Mouse (Mus musculus) liver, embryonic 13.5 days (tissue): Measurements from ENCODE around the gene Best3. TPM values are rescaled to one million over a fixed set of nuclear protein-coding genes. Genes with fewer than 3 reads are reported as not detected.

Source experiments
- ATAC-seq: fragments of 200-750 bp; cut with Nextera tagmentation; 2 replicates; pipeline ENCODE4 v1.8.0; 2017; ENCODE audit warnings: low read depth, mild to moderate bottlenecking, moderate number of reproducible peaks, moderate library complexity
- DNase-seq: peaks from one replicate; pipeline ENCODE4 v3.0.0; 2022
- H3K27ac ChIP-seq: fragments of 300-500 bp; sonication (generic); 2 replicates; pipeline ENCODE4 v1.5.1; 2015; ENCODE audit warnings: moderate library complexity, mild to moderate bottlenecking, inconsistent platforms
- H3K27me3 ChIP-seq: fragments of 300-500 bp; sonication (generic); 2 replicates; pipeline ENCODE4 v1.6.1; 2015; ENCODE audit warnings: mild to moderate bottlenecking, inconsistent platforms
- H3K36me3 ChIP-seq: fragments of 300-500 bp; sonication (generic); 2 replicates; pipeline ENCODE4 v1.6.1; 2015; ENCODE audit warnings: mild to moderate bottlenecking, inconsistent platforms
- H3K4me1 ChIP-seq: fragments of 300-500 bp; sonication (generic); replicated peaks from 2 replicates; pipeline ENCODE4 v1.6.1; 2015; ENCODE audit warnings: inconsistent platforms
- H3K4me2 ChIP-seq: fragments of 300-500 bp; sonication (generic); 2 replicates; pipeline ENCODE4 v1.6.1; 2015; ENCODE audit warnings: inconsistent platforms, mild to moderate bottlenecking, moderate library complexity
- H3K4me3 ChIP-seq: fragments of 300-500 bp; sonication (generic); replicated peaks from 2 replicates; pipeline ENCODE4 v1.5.1; 2015; ENCODE audit warnings: mild to moderate bottlenecking, inconsistent platforms
- H3K9ac ChIP-seq: fragments of 300-500 bp; sonication (generic); 2 replicates; pipeline ENCODE4 v1.6.1; 2015; ENCODE audit warnings: mild to moderate bottlenecking, inconsistent platforms
- H3K9me3 ChIP-seq: fragments of 300-500 bp; sonication (generic); replicated peaks from 2 replicates; pipeline ENCODE4 v1.6.1; 2016; ENCODE audit warnings: inconsistent platforms
- WGBS: fragments of 180-500 bp; shearing (Covaris S2); methylation state at CpG from one replicate; pipeline ENCODE4 v1.1.7; 2015; ENCODE audit not compliant: insufficient replicate concordance; 5-methylcytosine and 5-hydroxymethylcytosine counted together
- polyA plus RNA-seq: library from polyadenylated mRNA; unstranded; fragments of >200 nt; fragmentation: Nextera tagmentation; extraction: Ambion mirVana; gene quantifications from 2 replicates; pipeline ENCODE4 v1.2.1, GENCODE M21; 2015

Best3 gene
- polyA plus RNA-seq, 1 experiment from 2014 or later = 0.03 TPM

- Histone ChIP-seq H3K4me2 (no peak overlapping the region), H3K4me1 (no peaks in the 10 kb centered on the region), H3K36me3 (no peaks in the 10 kb centered on the region), H3K9ac (no peak overlapping the region), H3K27ac (no peak overlapping the region), H3K27me3 (no peaks in the 10 kb centered on the region), H3K4me3 (no peak overlapping the region), H3K9me3 (no peaks in the 10 kb centered on the region)
- ATAC-seq (no peak), DNase-seq (no peak)
- WGBS = 31% methylated on average over 5 of the region's 5 CpGs
These were observed 28.1 kb upstream of the Best3 start for GRCm38 (mm10) chr10:116957867-116958551.

GRCm38 (mm10) chr10:116962152-116962551 lies 24.0 kb upstream of the Best3 start:
- DNase-seq = no peak
- ATAC-seq = no peak
- Histone ChIP-seq H3K4me3 (no peak overlapping the region), H3K9ac (no peak overlapping the region), H3K36me3 (no peaks in the 10 kb centered on the region), H3K27me3 (no peaks in the 10 kb centered on the region), H3K4me2 (no peak overlapping the region), H3K9me3 (no peaks in the 10 kb centered on the region), H3K27ac (no peak overlapping the region), H3K4me1 (no peaks in the 10 kb centered on the region)
- WGBS = 73% methylated on average over 14 of the region's 14 CpGs

GRCm38 (mm10) chr10:116962803-116963202 lies 23.3 kb upstream of the Best3 start:
- DNase-seq = peak; percentile 4

GRCm38 (mm10) chr10:116964084-116964483 lies 22.0 kb upstream of the Best3 start:
- Histone ChIP-seq H3K27ac (no peak overlapping the region), H3K4me3 (no peak overlapping the region), H3K4me1 (no peaks in the 10 kb centered on the region), H3K36me3 (no peaks in the 10 kb centered on the region), H3K27me3 (no peaks in the 10 kb centered on the region), H3K4me2 (no peak overlapping the region), H3K9me3 (no peaks in the 10 kb centered on the region), H3K9ac (no peak overlapping the region)
- no peak for DNase-seq
- WGBS = 66% methylated on average over 11 of the region's 11 CpGs
- ATAC-seq = no peak

More at GRCm38 (mm10) chr10:116962803-116963202, 23.3 kb upstream of the Best3 start:
- Histone ChIP-seq H3K27ac (no peak overlapping the region), H3K4me1 (no peaks in the 10 kb centered on the region), H3K4me3 (no peak overlapping the region), H3K9ac (no peak overlapping the region), H3K9me3 (no peaks in the 10 kb centered on the region), H3K36me3 (no peaks in the 10 kb centered on the region), H3K27me3 (no peaks in the 10 kb centered on the region), H3K4me2 (no peak overlapping the region)
- no peak for ATAC-seq
- WGBS = 46% methylated on average over 17 of the region's 17 CpGs

GRCm38 (mm10) chr10:116964571-116964970 lies 21.5 kb upstream of the Best3 start:
- Histone ChIP-seq H3K4me2 (no peak overlapping the region), H3K4me1 (no peaks in the 10 kb centered on the region), H3K27me3 (no peaks in the 10 kb centered on the region), H3K9ac (no peak overlapping the region), H3K4me3 (no peak overlapping the region), H3K36me3 (no peaks in the 10 kb centered on the region), H3K9me3 (no peaks in the 10 kb centered on the region), H3K27ac (no peak overlapping the region)
- WGBS = 57% methylated on average over 4 of the region's 4 CpGs
- ATAC-seq = no peak
- DNase-seq = no peak

- H3K27ac ChIP-seq = no peak overlapping the region
- DNase-seq (no peak), ATAC-seq (no peak)
- no peaks in the 10 kb centered on the region for H3K9me3 ChIP-seq
- H3K9ac ChIP-seq = no peak overlapping the region
- H3K36me3 ChIP-seq = no peaks in the 10 kb centered on the region
- no peak overlapping the region for H3K4me2 ChIP-seq
- H3K4me1 ChIP-seq = no peaks in the 10 kb centered on the region
- H3K27me3 ChIP-seq = no peaks in the 10 kb centered on the region
- no peak overlapping the region for H3K4me3 ChIP-seq
- WGBS = 62% methylated on average over 5 of the region's 5 CpGs
These were observed 20.8 kb upstream of the Best3 start for GRCm38 (mm10) chr10:116965297-116965696.

DNA sequence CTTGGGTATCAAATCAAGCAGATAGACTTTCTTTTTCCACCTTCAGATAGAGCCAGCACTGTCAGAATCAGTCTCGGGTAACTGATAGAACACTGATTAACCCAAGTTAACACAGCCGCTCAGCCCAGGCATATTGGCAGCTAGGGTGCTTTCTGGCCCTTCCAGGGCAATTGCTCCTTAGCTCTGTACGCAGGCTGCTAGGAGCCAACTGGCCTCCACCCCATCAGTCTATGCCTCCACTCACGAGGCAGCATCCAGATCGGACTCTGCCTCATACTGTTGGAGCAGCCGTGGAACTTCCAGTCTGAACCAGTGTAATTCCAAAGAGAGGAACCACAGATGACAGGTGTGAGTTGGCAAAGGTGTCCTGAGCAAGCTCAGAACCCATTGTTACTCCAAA lies 20.0 kb upstream of the Best3 start:
- Histone ChIP-seq H3K9ac (no peak overlapping the region), H3K9me3 (no peaks in the 10 kb centered on the region), H3K36me3 (no peaks in the 10 kb centered on the region), H3K27me3 (no peaks in the 10 kb centered on the region), H3K4me1 (no peaks in the 10 kb centered on the region), H3K4me2 (no peak overlapping the region), H3K4me3 (no peak overlapping the region), H3K27ac (no peak overlapping the region)
- DNase-seq (no peak), ATAC-seq (no peak)
- 65% methylated on average over 6 of the region's 6 CpGs for WGBS

DNA sequence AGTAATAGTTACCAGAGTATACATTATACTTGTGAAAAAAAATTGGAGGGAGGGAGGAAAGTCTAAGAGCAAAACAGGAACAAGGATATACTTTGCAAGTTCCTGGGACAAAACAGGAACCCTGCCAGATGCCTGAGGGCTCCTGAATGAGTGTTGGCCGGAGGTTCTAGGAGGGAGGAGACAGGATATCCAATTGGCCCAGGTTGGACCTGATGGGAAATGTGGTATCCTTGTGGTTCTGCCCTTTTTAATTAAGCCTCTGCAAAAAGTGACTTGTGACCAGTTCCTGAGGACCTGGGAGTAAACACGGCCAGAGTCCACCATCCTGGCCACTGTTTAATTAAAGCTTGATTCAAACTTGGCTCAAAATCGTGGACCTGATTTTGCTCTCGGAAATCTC lies 17.4 kb upstream of the Best3 start:
- no peak overlapping the region for H3K4me3 ChIP-seq
- DNase-seq (no peak), ATAC-seq (no peak)
- no peak overlapping the region for H3K9ac ChIP-seq
- no peaks in the 10 kb centered on the region for H3K36me3 ChIP-seq
- H3K4me2 ChIP-seq = no peak overlapping the region
- WGBS = 60% methylated on average over 4 of the region's 4 CpGs
- no peaks in the 10 kb centered on the region for H3K4me1 ChIP-seq
- no peak overlapping the region for H3K27ac ChIP-seq
- H3K9me3 ChIP-seq = no peaks in the 10 kb centered on the region
- no peaks in the 10 kb centered on the region for H3K27me3 ChIP-seq

DNA sequence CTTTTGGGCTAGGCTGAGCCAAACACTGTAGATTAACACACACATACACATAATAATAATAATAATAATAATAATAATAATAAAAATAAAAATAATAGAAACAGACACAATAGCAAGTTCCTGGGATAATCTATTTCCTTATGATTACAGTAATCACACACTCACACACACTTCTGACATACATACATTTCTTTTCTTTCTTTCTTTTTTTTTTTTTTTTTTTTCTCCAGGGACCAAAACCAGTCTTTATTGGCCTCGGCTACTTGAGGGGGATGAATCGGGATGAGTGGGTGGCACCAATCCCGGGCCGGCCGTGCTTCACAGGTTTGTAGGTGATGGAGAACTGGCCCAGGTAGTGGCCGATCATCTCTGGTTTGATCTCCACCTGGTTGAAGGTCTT lies 13.6 kb upstream of the Best3 start, which contains the start of gene Gm10271:
Gene Gm10271, minus strand, starts transcription at position 101 of the 400 bp plus-strand sequence.
- H3K27ac ChIP-seq = no peak within 1 kb of the TSS
- no peaks in the 10 kb centered on the region for H3K27me3 ChIP-seq
- DNase-seq = no peak
- no peak for ATAC-seq
- no peaks in the 10 kb centered on the region for H3K36me3 ChIP-seq
- no peaks in the 10 kb centered on the region for H3K4me1 ChIP-seq
- no peak within 1 kb of the TSS for H3K9ac ChIP-seq
- 76% methylated on average over 6 of the region's 6 CpGs for WGBS
- H3K4me2 ChIP-seq = no peak within 1 kb of the TSS
- H3K4me3 ChIP-seq = no peak within 1 kb of the TSS
- H3K9me3 ChIP-seq = no peaks in the 10 kb centered on the region

GRCm38 (mm10) chr10:116977455-116977854 lies 8.7 kb upstream of the Best3 start:
- 18% methylated on average over 4 of the region's 4 CpGs for WGBS
- Histone ChIP-seq H3K27me3 (no peaks in the 10 kb centered on the region), H3K4me1 (no peaks in the 10 kb centered on the region), H3K9me3 (no peaks in the 10 kb centered on the region), H3K4me2 (no peak overlapping the region), H3K9ac (no peak overlapping the region), H3K27ac (no peak overlapping the region), H3K36me3 (no peaks in the 10 kb centered on the region), H3K4me3 (no peak overlapping the region)
- no peak for DNase-seq
- no peak for ATAC-seq

- no peak overlapping the region for H3K9ac ChIP-seq
- no peak overlapping the region for H3K4me2 ChIP-seq
- no peaks in the 10 kb centered on the region for H3K9me3 ChIP-seq
- DNase-seq (no peak), ATAC-seq (no peak)
- no peaks in the 10 kb centered on the region for H3K27me3 ChIP-seq
- WGBS = 40% methylated on average over 2 of the region's 2 CpGs
- H3K4me1 ChIP-seq = no peaks in the 10 kb centered on the region
- no peak overlapping the region for H3K27ac ChIP-seq
- no peak overlapping the region for H3K4me3 ChIP-seq
- no peaks in the 10 kb centered on the region for H3K36me3 ChIP-seq
These were observed 8.3 kb upstream of the Best3 start for GRCm38 (mm10) chr10:116977858-116978257.

DNA sequence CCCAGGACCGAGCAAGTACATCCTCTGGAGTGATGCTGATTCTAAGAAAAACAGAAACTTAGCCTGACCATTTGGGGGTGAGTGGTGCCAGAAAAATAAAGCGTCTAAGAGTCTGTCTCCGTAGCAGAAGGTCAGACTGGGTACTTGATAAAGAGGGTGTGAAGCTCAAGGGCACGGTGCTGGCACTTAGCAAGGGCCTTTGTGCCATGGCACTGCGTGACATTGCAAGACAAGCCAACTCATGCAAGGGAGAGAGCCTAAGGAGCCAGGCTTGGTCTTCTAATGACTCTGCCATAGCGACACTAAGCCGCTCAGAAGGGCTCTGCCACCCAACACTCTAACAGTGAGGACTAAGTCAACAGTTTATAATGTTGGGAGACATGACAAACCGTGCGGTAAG lies 7.3 kb upstream of the Best3 start:
- ATAC-seq (no peak), DNase-seq (no peak)
- Histone ChIP-seq H3K9ac (no peak overlapping the region), H3K36me3 (no peaks in the 10 kb centered on the region), H3K4me1 (no peaks in the 10 kb centered on the region), H3K4me3 (no peak overlapping the region), H3K9me3 (no peaks in the 10 kb centered on the region), H3K4me2 (no peak overlapping the region), H3K27ac (no peak overlapping the region), H3K27me3 (no peaks in the 10 kb centered on the region)
- WGBS = 73% methylated on average over 9 of the region's 9 CpGs
